Mouse (Mus musculus) macrophage (primary cell): Measurements from ENCODE around the gene Eif3d. TPM values are rescaled to one million over a fixed set of nuclear protein-coding genes. Genes with fewer than 3 reads are reported as not detected.
"Not testable (repeated sequence)": the region's sequence is repeated elsewhere in the genome, so short reads cannot be mapped to it uniquely, and the experiment has no call there.

Experiments
- H3K27ac ChIP-seq: fragments of 350-480 bp; formaldehyde crosslinking; 2 replicates; pipeline ENCODE4 v1.9.0; 2021
- H3K36me3 ChIP-seq: fragments of 350-480 bp; formaldehyde crosslinking; 2 replicates; pipeline ENCODE4 v1.9.0; 2021; ENCODE audit errors: inconsistent target
- H3K4me3 ChIP-seq: fragments of 350-480 bp; formaldehyde crosslinking; 2 replicates; pipeline ENCODE4 v1.9.0; 2021; ENCODE audit errors: inconsistent target
- H3K79me2 ChIP-seq: fragments of 350-480 bp; formaldehyde crosslinking; 2 replicates; pipeline ENCODE4 v1.9.0; 2021; ENCODE audit errors: inconsistent target
- WGBS: methylation state at CpG from one replicate; pipeline ENCODE4 v1.1.7; 2026; ENCODE audit warnings: inconsistent platforms; ENCODE audit not compliant: missing documents; 5-methylcytosine and 5-hydroxymethylcytosine counted together
- polyA plus RNA-seq: library from polyadenylated mRNA; stranded (reverse); fragments of 250-400 nt; gene quantifications from 3 replicates; pipeline ENCODE4 v1.2.4, GENCODE M21; 2018; ENCODE audit warnings: inconsistent platforms
- total RNA-seq, 78 experiments: library from RNA; depleted of rRNA; stranded (reverse); fragments of 250-400 nt; gene quantifications; 1 replicate in 9 of 78; 2 replicates in 24 of 78; 3 replicates in 43 of 78; 4 replicates in 2 of 78; pipeline ENCODE4 v1.2.4; 2018; ENCODE audit warnings: inconsistent platforms in 56 of 78

The Eif3d gene
- total RNA-seq (2018; cell fraction: chromatin; rRNA removed) = 100 to 1,000 TPM in 4 of 26 experiments, 10 to 100 TPM in 22; 37.3 to 125 (median 83.3) TPM
- total RNA-seq (2018; cell fraction: cytosol; rRNA removed) = 100 to 1,000 TPM in 7 of 26 experiments, 10 to 100 TPM in 19; 75.2 to 111 (median 91.9) TPM
- total RNA-seq (2018; cell fraction: nucleus; rRNA removed) = 10 to 100 TPM; 29.6 to 98.8 (median 56.7) TPM
- 88.8 to 149 TPM (median 102 TPM) in 3 replicates for polyA plus RNA-seq

DNA sequence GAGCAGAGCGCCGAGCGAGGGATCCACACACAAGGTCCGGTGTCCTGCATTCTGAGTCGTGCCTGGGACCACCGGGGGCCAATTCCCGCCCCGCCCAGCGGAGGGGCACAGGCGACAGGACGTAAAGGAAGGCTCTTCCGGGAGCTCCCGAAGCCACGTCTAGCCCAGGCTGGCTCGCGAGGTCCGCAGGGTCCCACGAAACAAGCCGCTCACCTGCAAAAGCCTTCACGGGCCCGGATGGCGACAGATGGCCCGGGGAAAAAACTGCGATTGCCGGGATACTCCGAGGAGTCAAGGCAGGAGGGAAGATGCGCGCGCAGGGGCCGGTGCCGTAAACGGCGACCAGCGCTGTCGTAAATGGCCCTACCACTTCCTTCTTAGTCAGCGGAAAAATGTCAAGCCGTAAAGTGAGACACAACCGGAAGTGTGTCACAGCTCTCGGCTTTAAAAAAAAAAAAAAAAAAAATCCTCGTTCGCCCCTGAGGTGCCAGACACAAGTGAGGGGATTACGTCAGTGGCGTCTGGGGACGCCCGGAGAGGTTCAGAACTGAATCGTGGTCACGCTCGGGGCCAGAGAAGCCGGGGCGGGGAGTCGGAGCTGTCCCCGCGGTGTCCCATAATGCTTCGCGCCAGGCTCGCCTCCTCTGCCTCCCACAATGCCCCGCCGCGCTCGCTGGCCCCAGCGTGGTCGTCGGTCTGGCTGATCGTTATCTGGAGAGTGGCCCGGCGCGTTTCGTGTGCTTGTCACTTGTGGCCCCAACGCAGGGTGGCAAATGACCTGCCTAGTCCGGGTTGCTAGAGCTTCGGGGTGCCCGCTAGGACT lies at the start of gene Eif3d:
TSS of gene Eif3d (minus strand) at position 344 of the 823 bp plus-strand sequence.
- Histone ChIP-seq H3K79me2 (peaks cover 31% of the 10 kb centered on the region), H3K4me3 (peak within 1 kb of the TSS; percentile 96), H3K36me3 (peaks cover 26% of the 10 kb centered on the region), H3K27ac (peak within 1 kb of the TSS; percentile 92)
- 1% methylated on average over 71 of the region's 72 CpGs for WGBS

GRCm38 (mm10) chr15:78014046-78014445 lies 43.4 kb upstream of the Eif3d start:
- no peaks in the 10 kb centered on the region for H3K36me3 ChIP-seq
- H3K79me2 ChIP-seq = no peaks in the 10 kb centered on the region
- H3K4me3 ChIP-seq = no peak overlapping the region
- WGBS = 93% methylated on average over 1 of the region's 1 CpGs
- no peak overlapping the region for H3K27ac ChIP-seq

- not testable (repeated sequence) for H3K36me3 ChIP-seq, H3K79me2 ChIP-seq, H3K4me3 ChIP-seq, H3K27ac ChIP-seq
- WGBS = 92% methylated on average over 8 of the region's 8 CpGs
Observed at GRCm38 (mm10) chr15:78008206-78008605, 37.6 kb upstream of the Eif3d start.

DNA sequence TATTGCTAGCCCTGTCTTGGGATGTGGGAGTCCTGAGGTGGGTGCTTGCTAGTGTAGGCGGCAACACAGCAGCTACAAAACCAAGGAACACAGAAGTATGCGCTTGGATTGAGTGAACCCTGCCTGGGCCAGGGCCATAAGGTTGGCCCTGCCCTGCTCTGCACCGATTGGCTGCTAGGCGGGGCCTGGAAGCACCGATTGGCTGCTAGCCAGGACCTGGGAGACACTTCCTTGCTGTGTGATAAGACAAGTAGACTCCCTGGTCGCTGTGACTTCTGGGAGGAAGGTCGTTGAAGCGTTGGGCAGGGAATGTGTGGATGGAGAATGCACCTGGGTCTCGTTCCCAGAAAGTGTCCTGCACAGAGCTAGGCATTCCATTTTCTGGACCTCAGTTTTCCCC lies 33.3 kb upstream of the Eif3d start:
- 50% methylated on average over 9 of the region's 9 CpGs for WGBS
- Histone ChIP-seq H3K4me3 (no peak overlapping the region), H3K27ac (no peak overlapping the region), H3K79me2 (no peaks in the 10 kb centered on the region), H3K36me3 (no peaks in the 10 kb centered on the region)

- WGBS = 46% methylated on average over 5 of the region's 5 CpGs
- H3K4me3 ChIP-seq = no peak overlapping the region
- no peaks in the 10 kb centered on the region for H3K79me2 ChIP-seq
- no peaks in the 10 kb centered on the region for H3K36me3 ChIP-seq
- no peak overlapping the region for H3K27ac ChIP-seq
Observed at GRCm38 (mm10) chr15:78001400-78001799, 30.8 kb upstream of the Eif3d start.

- Histone ChIP-seq H3K4me3 (no peak overlapping the region), H3K36me3 (no peaks in the 10 kb centered on the region), H3K27ac (no peak overlapping the region), H3K79me2 (no peaks in the 10 kb centered on the region)
- 83% methylated on average over 5 of the region's 5 CpGs for WGBS
Observed at GRCm38 (mm10) chr15:77988541-77988940, 17.9 kb upstream of the Eif3d start.

DNA sequence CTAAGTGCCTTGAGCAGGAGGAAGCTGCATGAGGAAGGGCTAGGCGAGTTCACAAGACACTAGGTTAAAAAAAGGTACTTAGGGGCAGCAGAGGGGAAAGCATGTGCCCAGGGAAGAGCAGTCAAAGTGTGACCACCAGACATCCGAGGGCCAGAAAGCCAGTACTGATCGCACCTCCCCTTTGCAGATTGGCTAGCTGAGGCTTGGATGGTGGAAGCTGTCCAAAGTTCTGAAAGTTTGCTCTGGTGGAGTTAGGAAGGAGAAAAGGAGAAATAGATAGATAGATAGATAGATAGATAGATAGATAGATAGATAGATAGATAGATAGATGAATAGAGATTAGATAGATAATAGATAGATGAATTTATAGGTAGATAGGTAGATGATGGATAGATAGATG lies 12.8 kb upstream of the Eif3d start:
- Histone ChIP-seq H3K4me3 (no peak overlapping the region), H3K27ac (no peak overlapping the region), H3K36me3 (no peaks in the 10 kb centered on the region), H3K79me2 (no peaks in the 10 kb centered on the region)
- 30% methylated on average over 3 of the region's 3 CpGs for WGBS

DNA sequence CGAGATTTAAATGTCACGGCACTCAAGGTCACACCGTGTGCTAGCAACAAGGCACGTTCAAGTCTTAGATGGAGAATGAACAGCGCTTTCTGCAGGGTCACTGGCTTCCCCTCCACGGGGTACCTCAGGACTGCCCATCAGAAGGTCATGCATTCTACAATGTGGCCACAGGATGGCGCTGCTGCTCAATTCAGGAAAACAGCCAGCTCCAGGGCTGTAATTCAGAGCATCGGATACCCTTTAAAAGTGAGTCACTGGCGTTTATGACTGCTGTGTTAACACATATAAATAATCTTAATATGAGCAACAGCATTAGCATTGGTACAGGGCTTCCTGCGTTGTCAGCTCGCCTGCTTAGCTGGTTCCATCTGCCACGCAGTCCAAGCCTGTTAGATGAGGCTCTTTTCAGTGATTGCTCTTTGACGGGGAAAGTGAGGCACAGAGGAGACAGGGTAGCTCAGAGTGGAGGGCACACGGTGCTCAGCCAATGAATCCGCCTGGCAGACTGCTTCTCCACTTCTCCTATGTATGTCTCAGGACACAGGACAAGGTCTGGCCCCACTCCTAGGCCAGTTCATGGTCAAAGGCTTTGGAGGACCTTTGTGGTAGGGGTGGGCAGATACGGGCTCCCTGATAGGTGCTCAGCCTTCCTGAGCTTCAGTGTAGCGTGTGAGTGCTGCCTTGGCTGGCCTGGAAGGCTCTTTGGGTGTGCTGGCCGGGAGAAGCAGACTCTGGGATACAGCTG lies 11.8 kb upstream of the Eif3d start:
- Histone ChIP-seq H3K79me2 (no peaks in the 10 kb centered on the region), H3K27ac (no peak overlapping the region), H3K36me3 (no peaks in the 10 kb centered on the region), H3K4me3 (no peak overlapping the region)
- 40% methylated on average over 15 of the region's 18 CpGs for WGBS

GRCm38 (mm10) chr15:77981181-77981680 lies 10.6 kb upstream of the Eif3d start:
- 67% methylated on average over 5 of the region's 5 CpGs for WGBS
- no peaks in the 10 kb centered on the region for H3K36me3 ChIP-seq
- H3K27ac ChIP-seq = no peak overlapping the region
- H3K79me2 ChIP-seq = no peaks in the 10 kb centered on the region
- no peak overlapping the region for H3K4me3 ChIP-seq

DNA sequence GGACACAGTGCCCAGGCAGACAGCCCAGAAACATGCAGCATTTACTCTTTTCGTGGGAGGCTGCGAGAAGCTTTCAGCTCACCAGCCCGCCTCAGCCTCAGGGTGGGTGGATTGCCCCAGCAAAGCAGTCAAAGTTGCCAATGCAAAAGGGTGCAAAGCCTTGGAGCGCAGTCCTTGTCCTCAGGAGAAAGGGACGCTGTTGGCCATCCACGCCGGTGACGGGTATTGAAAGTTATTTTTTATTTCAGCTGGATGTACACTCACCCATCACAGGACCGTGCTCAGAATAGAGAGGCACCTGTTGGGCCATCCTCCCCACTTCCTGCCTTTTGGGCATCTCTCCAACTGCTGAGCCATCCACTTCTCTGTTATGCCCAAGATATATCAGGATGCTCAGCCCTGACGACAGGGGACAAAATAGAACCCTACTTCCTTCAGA lies 8.8 kb upstream of the Eif3d start:
- no peaks in the 10 kb centered on the region for H3K36me3 ChIP-seq
- H3K79me2 ChIP-seq = no peaks in the 10 kb centered on the region
- H3K27ac ChIP-seq = no peak overlapping the region
- H3K4me3 ChIP-seq = no peak overlapping the region
- WGBS = 82% methylated on average over 10 of the region's 10 CpGs

- Histone ChIP-seq H3K4me3 (no peak overlapping the region), H3K27ac (no peak overlapping the region), H3K36me3 (no peaks in the 10 kb centered on the region), H3K79me2 (no peaks in the 10 kb centered on the region)
- 78% methylated on average over 3 of the region's 3 CpGs for WGBS
Observed at GRCm38 (mm10) chr15:77977663-77978062, 7.0 kb upstream of the Eif3d start.

- no peak overlapping the region for H3K27ac ChIP-seq
- H3K4me3 ChIP-seq = no peak overlapping the region
- H3K36me3 ChIP-seq = no peaks in the 10 kb centered on the region
- 73% methylated on average over 6 of the region's 6 CpGs for WGBS
- H3K79me2 ChIP-seq = peaks cover 13% of the 10 kb centered on the region
Observed at GRCm38 (mm10) chr15:77974165-77974841, 3.7 kb upstream of the Eif3d start.

- peaks cover 33% of the 10 kb centered on the region for H3K36me3 ChIP-seq
- peaks cover 31% of the 10 kb centered on the region for H3K79me2 ChIP-seq
- peak overlapping the region; percentile 96 for H3K4me3 ChIP-seq
- H3K27ac ChIP-seq = peak overlapping the region; percentile 92
- under 1% methylated on average over 15 of the region's 15 CpGs for WGBS
Observed at GRCm38 (mm10) chr15:77969940-77970469, 608 bp downstream of the Eif3d start.

DNA sequence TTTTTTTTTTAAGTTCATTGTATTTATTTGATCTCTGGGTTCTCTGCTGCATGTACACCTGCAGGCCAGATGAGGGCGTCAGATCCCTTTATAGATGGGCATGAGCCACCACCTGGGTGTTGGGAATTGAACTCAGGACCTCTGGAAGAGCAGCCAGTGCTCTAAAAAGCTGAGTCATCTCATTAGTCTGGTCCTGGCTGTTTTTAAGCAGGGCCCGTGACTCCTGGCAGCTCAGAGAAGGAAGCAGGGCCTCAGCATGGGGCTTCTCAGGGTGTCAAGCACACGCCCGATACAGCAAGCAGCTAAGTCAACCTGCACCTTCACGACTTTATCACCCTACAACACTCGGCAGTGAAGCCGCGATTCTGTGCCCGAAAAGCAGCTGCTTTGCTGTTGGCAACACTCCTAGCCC lies 5.5 kb downstream of the Eif3d start:
- H3K79me2 ChIP-seq = peaks cover 26% of the 10 kb centered on the region
- 77% methylated on average over 9 of the region's 9 CpGs for WGBS
- no peak overlapping the region for H3K27ac ChIP-seq
- no peak overlapping the region for H3K4me3 ChIP-seq
- H3K36me3 ChIP-seq = peaks cover 82% of the 10 kb centered on the region
